Mouse (Mus musculus) embryonic fibroblast, embryonic 13.5 days (primary cell): Measurements from ENCODE around the gene Slc24a3.

ENCODE experiments used
- CTCF ChIP-seq: IDR thresholded peaks from 2 replicates; pipeline ENCODE4 v1.5.1; 2011; ENCODE audit warnings: mild to moderate bottlenecking, control low read depth, low read length, moderate library complexity, borderline replicate concordance; ENCODE audit not compliant: insufficient read depth
- POLR2A ChIP-seq: IDR thresholded peaks from 2 replicates; pipeline ENCODE4 v1.6.1; 2011; ENCODE audit warnings: low read depth, mild to moderate bottlenecking, control low read depth, low read length, moderate library complexity

DNA sequence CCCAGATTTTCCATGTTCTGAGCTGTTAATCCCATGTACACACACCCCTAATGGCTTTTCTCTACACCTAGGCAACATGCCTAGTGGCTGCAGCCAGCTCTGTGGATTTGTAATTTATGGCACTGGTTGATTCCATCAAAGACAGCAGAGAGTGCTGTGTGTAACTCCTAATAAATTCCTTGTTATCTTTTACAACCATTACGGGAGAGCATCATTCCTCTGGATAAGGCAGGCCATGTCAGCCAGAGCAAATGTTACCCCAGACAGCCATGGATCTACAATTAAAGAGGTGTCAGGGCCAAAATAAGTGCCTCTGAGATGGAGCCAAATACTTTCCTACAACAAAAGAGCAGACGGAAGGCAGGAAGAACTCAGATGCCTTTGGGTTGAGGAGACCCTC, 49.0 kb downstream of the Slc24a3 start:
- TF ChIP-seq CTCF (no peak), POLR2A (no peak)
